Mouse (Mus musculus) forebrain, embryonic 15.5 days (tissue): Measurements from ENCODE around the gene Asrgl1. TPM values are rescaled to one million over a fixed set of nuclear protein-coding genes. Genes with fewer than 3 reads are reported as not detected.
"Not testable (repeated sequence)": the region's sequence is repeated elsewhere in the genome, so short reads cannot be mapped to it uniquely, and the experiment has no call there.

Experiments
- ATAC-seq: fragments of 200-750 bp; cut with Nextera tagmentation; replicated peaks from 2 replicates; pipeline ENCODE4 v1.8.0; 2017; ENCODE audit warnings: mild to moderate bottlenecking, moderate TSS enrichment, moderate library complexity
- H3K27ac ChIP-seq: fragments of 300-500 bp; sonication (generic); replicated peaks from 2 replicates; pipeline ENCODE4 v1.5.1; 2015; ENCODE audit warnings: mild to moderate bottlenecking, inconsistent platforms
- H3K27me3 ChIP-seq: fragments of 300-500 bp; sonication (generic); 2 replicates; pipeline ENCODE4 v1.6.1; 2015; ENCODE audit warnings: inconsistent platforms
- H3K36me3 ChIP-seq: fragments of 300-500 bp; sonication (generic); 2 replicates; pipeline ENCODE4 v1.6.1; 2015; ENCODE audit warnings: mild to moderate bottlenecking, inconsistent platforms
- H3K4me1 ChIP-seq: fragments of 300-500 bp; sonication (generic); 2 replicates; pipeline ENCODE4 v1.6.1; 2015; ENCODE audit warnings: inconsistent platforms
- H3K4me2 ChIP-seq: fragments of 300-500 bp; sonication (generic); replicated peaks from 2 replicates; pipeline ENCODE4 v1.6.1; 2015; ENCODE audit warnings: mild to moderate bottlenecking, inconsistent platforms
- H3K4me3 ChIP-seq: fragments of 300-500 bp; sonication (generic); 2 replicates; pipeline ENCODE4 v1.5.1; 2015; ENCODE audit warnings: mild to moderate bottlenecking, inconsistent platforms
- H3K9ac ChIP-seq: fragments of 300-500 bp; sonication (generic); replicated peaks from 2 replicates; pipeline ENCODE4 v1.6.1; 2015; ENCODE audit warnings: mild to moderate bottlenecking, inconsistent platforms
- H3K9me3 ChIP-seq: fragments of 300-500 bp; sonication (generic); 2 replicates; pipeline ENCODE4 v1.6.1; 2016; ENCODE audit warnings: inconsistent platforms
- WGBS: fragments of 180-500 bp; shearing (Covaris S2); methylation state at CpG from one replicate; pipeline ENCODE4 v1.1.7; 2015; ENCODE audit warnings: mixed read lengths; 5-methylcytosine and 5-hydroxymethylcytosine counted together
- polyA plus RNA-seq: library from polyadenylated mRNA; unstranded; fragments of >200 nt; fragmentation: Nextera tagmentation; extraction: Ambion mirVana; gene quantifications from 2 replicates; pipeline ENCODE4 v1.2.1, GENCODE M21; 2015

Gene Asrgl1
- polyA plus RNA-seq = 32.0 and 33.5 TPM in 2 replicates

DNA sequence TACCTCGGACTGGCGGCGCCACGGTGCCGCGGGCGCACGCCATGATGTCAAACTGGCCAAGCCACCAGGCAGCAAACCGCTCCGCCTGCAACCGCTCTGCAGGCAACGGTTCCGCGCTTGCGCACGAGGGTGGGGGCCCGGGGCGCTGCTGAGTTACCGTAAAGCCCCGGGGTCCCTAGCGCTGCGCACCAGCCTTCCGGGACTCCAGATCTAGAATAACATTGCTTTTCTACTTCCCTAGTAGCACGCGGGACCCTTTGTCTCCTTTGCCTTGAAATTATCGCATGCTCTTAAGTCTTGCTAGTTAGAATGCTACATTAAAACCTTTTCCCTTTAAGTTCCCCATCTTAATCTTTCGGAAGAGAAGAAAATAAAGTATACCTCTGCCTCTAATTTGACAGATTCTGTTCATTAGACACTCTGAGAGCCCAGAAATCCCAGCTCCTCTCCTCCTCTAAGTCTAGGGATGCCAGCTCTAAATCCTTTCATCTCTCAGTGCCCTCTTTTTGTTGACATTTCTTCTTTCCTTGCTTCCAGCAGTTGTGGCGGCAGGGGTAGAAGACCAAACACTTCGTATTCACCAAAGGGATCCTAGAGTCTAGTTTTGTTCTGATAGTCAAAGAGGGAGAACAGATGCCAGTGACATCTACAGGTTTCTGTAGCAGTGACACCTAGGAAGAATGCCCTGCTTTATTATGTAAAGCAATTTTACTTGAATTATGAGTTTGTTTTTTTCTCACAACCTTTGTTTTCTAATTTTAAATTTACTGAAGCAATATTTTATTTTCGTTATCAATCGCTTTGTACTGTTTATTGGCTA is at the start of gene Asrgl1:
Gene Asrgl1 (minus strand): TSS at position 125 of the 820 bp plus-strand sequence.
- 11% methylated on average over 31 of the region's 31 CpGs for WGBS
- Histone ChIP-seq H3K4me3 (peak within 1 kb of the TSS; percentile 88), H3K9me3 (no peaks in the 10 kb centered on the region), H3K27ac (peak within 1 kb of the TSS; percentile 64), H3K9ac (peak within 1 kb of the TSS; percentile 83), H3K27me3 (no peaks in the 10 kb centered on the region), H3K36me3 (no peaks in the 10 kb centered on the region), H3K4me2 (peak within 1 kb of the TSS; percentile 92), H3K4me1 (peaks cover 19% of the 10 kb centered on the region)
- ATAC-seq = peak; percentile 98

DNA sequence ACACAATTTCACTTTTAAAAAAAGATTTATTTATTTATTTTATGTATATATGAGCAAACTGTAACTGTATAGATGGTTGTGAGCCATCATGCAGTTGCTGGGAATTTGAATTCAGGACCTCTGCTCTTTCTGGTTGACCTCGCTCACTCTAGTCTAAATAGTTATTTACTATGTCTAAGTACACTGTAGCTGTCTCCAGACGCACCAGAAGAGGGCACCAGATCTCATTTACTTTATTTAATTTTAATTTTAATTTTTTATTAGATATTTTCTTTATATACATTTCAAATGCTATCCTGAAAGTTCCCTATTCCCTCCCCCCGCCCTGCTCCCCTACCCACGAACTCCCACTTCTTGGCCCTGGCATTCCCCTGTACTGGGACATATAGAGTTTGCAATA is 10.8 kb upstream of the Asrgl1 start:
- WGBS = 78% methylated on average over 4 of the region's 4 CpGs

DNA sequence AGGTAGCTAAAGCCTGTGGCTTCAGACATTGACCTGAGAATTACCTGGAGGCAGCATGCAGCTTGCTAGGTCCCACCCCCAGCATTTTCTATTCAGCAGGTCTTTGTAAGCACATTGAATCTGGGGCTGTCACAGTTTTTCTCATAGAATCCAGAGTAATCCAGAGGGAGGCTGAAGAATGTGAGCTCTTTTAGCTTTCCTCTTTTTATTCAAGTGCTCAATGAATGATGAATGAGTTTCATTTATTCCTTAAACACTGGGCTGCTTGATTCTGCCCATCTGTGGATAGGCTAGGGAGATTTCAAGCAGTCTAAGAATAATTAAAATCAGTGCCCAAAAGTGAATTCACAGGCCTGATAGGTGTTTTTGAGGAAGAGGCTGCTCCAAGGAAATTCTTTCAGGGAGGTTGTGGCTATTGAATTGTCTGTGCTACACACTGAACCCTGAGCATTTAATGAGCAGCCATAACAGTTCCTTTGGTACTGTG is 8.2 kb upstream of the Asrgl1 start:
- ATAC-seq = peak; percentile 92
- no peak overlapping the region for H3K4me2 ChIP-seq
- no peaks in the 10 kb centered on the region for H3K36me3 ChIP-seq
- no peak overlapping the region for H3K9ac ChIP-seq
- H3K9me3 ChIP-seq = no peaks in the 10 kb centered on the region
- no peak overlapping the region for H3K4me3 ChIP-seq
- no peaks in the 10 kb centered on the region for H3K4me1 ChIP-seq
- peak overlapping the region; percentile 66 for H3K27ac ChIP-seq
- no peaks in the 10 kb centered on the region for H3K27me3 ChIP-seq

More for the DNA sequence above, 10.8 kb upstream of the Asrgl1 start:
- ATAC-seq = no peak
- Histone ChIP-seq H3K4me1 (no peaks in the 10 kb centered on the region), H3K4me3 (no peak overlapping the region), H3K27me3 (no peaks in the 10 kb centered on the region), H3K9me3 (no peaks in the 10 kb centered on the region), H3K4me2 (no peak overlapping the region), H3K36me3 (no peaks in the 10 kb centered on the region), H3K9ac (no peak overlapping the region), H3K27ac (no peak overlapping the region)

DNA sequence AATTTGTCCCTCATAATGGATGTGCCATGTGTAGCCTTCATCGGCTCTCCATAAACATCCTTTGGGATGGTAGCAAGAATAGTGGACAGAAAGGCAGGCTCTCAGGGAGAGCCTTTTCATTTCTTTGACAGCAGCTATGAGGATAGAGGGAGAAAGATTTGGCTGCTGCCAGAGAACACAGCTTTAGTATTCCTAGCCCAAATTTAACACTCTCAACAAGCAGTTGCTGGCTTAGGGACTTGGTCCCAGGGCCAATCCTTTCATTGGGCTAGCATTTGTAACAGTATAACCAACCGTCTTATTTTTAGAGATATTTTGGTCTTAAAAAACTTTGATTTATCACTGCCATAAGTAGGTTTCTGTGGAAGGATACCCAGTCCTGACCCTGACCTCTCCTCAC is 7.8 kb upstream of the Asrgl1 start:
- ATAC-seq = peak; percentile 63

DNA sequence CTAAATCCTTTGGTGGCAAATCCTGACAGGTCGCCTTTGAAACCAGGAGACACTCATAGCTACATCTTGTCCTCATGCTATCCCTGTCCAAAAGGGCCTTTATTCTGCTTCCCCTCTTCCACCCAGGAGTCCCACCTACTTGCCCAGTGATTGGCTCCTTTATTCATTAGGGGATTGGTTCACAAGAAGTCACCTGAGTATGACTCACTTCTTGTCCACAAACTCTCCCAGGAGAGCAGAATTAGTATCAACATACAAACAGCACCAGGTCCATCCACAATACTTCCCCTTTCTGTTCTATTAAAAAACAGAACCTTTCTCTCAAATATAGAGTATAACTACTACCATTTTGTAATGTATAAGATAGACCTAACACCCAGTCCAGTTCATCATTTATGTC is 4.9 kb upstream of the Asrgl1 start:
- H3K27ac ChIP-seq, H3K9ac ChIP-seq, H3K9me3 ChIP-seq, H3K27me3 ChIP-seq, ATAC-seq, H3K36me3 ChIP-seq, H3K4me1 ChIP-seq, H3K4me2 ChIP-seq, H3K4me3 ChIP-seq: not testable (repeated sequence)
- 86% methylated on average over 1 of the region's 1 CpGs for WGBS

More for the DNA sequence above, 7.8 kb upstream of the Asrgl1 start:
- no peak overlapping the region for H3K4me2 ChIP-seq
- no peaks in the 10 kb centered on the region for H3K9me3 ChIP-seq
- H3K27ac ChIP-seq = peak overlapping the region; percentile 64
- no peaks in the 10 kb centered on the region for H3K27me3 ChIP-seq
- no peaks in the 10 kb centered on the region for H3K36me3 ChIP-seq
- H3K4me3 ChIP-seq = no peak overlapping the region
- H3K9ac ChIP-seq = no peak overlapping the region
- H3K4me1 ChIP-seq = no peaks in the 10 kb centered on the region
- WGBS = 50% methylated on average over 2 of the region's 2 CpGs

DNA sequence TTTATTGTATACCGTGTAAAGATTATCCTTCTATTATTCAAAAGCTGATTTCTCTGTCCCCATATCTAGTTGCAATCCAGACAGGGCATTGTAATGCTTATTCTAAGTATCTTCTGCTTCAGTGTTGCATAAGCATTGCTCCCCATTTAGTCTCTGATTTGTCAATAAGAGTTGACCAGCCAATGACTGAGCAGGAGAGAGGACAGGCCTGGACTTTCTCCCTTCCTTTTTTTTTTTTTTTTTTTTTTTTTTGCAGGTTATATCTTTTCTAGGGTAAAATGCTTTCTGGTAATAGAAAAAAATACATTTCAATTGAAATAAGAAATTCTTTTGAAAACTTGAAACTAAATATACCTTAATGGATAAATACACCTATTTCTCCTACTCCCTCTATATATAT is 1.7 kb upstream of the Asrgl1 start:
- Histone ChIP-seq H3K36me3 (no peaks in the 10 kb centered on the region), H3K4me2 (no peak overlapping the region), H3K27me3 (no peaks in the 10 kb centered on the region), H3K4me3 (no peak overlapping the region), H3K9ac (no peak overlapping the region), H3K4me1 (peaks cover 19% of the 10 kb centered on the region), H3K27ac (no peak overlapping the region), H3K9me3 (no peaks in the 10 kb centered on the region)
- ATAC-seq = no peak
- WGBS = 89% methylated on average over 1 of the region's 1 CpGs

DNA sequence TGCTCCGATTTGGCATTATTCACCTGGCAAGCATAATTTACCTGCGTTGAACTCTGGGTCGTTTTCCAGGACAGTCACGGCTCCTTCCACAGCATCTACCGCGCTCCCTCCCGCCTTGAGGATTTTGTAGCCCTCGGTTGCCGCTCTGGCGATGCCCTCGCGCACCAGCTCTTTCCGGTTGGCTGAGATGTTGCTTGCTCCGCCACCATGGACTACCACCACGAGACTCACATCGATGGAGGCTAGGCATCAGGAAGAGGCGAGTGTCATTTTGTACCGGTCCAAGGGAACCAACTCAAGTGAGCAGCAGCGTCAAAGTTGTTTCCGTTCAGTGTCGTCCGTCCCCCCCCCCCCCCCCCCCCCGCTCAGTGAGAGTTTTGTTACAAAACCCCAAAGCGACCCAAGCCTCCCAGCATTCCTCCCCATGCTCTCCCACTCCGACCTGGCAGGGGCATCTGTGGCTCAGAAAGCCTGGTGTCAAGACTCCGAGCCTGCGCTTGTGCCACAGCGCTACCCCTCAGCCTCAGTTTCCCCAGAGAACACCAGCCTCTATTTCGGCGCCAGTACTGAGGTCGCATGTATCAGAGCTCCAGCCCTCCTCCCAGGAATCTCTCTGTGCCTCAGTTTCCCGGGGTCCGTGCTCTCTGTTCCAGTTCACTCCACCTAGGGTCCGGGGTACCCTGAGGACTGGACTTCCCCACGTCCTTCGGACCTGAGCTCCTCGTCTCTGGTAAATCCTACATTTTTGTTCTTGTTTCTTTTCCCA is 507 bp downstream of the Asrgl1 start:
- ATAC-seq = peak; percentile 86

DNA sequence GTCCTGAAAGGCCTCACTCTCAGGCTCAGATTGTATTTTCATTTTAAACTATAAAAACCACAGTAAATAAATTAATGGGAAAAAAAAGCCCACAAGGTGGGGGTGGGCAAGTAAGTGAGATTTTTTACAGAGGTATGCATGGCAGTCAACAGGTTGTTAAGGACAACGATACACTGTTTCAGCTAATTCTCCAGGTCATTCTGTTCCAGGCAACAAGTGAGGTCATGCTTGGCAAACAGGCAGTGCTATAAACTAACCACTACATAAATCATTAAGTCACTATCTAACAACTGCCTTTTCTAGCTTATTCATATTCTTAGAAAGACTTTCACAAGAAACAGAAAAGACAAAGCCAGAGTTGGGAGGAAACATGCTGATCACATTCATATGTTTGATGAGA is 5.4 kb downstream of the Asrgl1 start:
- H3K9ac ChIP-seq = no peak overlapping the region
- H3K9me3 ChIP-seq = no peaks in the 10 kb centered on the region
- no peak overlapping the region for H3K27ac ChIP-seq
- H3K4me3 ChIP-seq = no peak overlapping the region
- no peak for ATAC-seq
- WGBS = 86% methylated on average over 1 of the region's 1 CpGs
- H3K4me2 ChIP-seq = no peak overlapping the region
- H3K4me1 ChIP-seq = peaks cover 14% of the 10 kb centered on the region
- no peaks in the 10 kb centered on the region for H3K27me3 ChIP-seq
- no peaks in the 10 kb centered on the region; the same call in 1 of the 2 replicates for H3K36me3 ChIP-seq

More for the DNA sequence above, 507 bp downstream of the Asrgl1 start:
- H3K27me3 ChIP-seq = no peaks in the 10 kb centered on the region
- H3K36me3 ChIP-seq = no peaks in the 10 kb centered on the region
- peak overlapping the region; percentile 88 for H3K4me3 ChIP-seq
- peaks cover 19% of the 10 kb centered on the region for H3K4me1 ChIP-seq
- under 1% methylated on average over 37 of the region's 37 CpGs for WGBS
- peak overlapping the region; percentile 64 for H3K27ac ChIP-seq
- peak overlapping the region; percentile 83 for H3K9ac ChIP-seq
- peak overlapping the region; percentile 92 for H3K4me2 ChIP-seq
- H3K9me3 ChIP-seq = no peaks in the 10 kb centered on the region

DNA sequence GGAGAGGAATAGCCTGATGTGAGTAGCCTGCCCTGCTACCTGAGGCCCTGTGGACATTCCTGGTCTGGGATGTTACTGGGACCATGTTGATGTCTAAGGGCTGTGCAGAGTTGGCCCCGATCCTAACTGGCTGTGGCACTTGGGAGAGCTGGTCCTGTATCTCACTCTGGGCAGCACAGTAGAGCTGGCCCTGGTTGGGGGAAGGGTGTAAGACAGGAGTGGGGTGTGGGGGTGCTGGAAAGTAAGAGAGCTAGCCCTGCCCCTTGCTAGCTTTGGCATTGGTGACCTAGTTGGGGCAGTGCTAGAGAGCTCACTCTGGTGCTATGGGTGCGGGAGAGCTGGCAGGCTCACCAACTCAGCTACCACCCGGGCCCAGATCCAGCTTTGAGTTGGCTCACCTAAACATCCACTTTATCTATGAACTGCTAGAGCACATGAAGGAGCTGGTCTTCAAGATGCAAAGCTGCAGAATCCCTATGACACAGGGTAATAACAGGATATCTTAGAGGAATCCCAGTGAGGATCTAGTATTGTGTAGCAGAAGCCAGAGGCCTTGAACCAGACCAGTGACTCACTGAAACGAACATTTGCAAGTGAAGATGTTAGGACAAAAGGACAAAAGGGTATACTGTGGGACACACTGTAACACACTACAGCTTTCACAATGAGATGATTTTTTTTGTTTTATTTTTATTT is 6.8 kb downstream of the Asrgl1 start:
- Histone ChIP-seq H3K27ac (no peak overlapping the region), H3K27me3 (no peaks in the 10 kb centered on the region), H3K9me3 (no peaks in the 10 kb centered on the region), H3K36me3 (no peaks in the 10 kb centered on the region; the same call in 1 of the 2 replicates), H3K4me2 (no peak overlapping the region), H3K4me3 (no peak overlapping the region), H3K9ac (no peak overlapping the region), H3K4me1 (peaks cover 4% of the 10 kb centered on the region; the same call in 1 of the 2 replicates)
- WGBS = 94% methylated on average over 4 of the region's 4 CpGs
- ATAC-seq = no peak

DNA sequence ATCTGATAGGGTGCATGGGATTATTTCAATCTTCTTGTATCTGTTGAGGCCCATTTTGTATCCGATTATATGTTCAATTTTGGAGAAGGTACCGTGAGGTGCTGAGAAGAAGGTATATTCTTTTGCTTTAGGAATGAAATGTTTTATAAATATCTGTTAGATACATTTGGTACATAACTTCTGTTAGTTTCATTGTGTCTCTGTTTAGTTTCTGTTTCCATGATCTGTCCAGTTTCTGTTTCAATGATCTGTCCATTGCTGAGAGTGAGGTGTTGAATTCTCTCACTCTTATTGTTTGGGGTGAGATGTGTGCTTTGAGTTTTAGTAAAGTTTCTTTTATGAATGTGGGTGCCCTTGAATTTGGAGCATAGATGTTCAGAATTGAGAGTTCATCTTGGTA is 11.4 kb downstream of the Asrgl1 start:
- H3K4me3 ChIP-seq, ATAC-seq: not testable (repeated sequence)
- 93% methylated on average over 2 of the region's 2 CpGs for WGBS

DNA sequence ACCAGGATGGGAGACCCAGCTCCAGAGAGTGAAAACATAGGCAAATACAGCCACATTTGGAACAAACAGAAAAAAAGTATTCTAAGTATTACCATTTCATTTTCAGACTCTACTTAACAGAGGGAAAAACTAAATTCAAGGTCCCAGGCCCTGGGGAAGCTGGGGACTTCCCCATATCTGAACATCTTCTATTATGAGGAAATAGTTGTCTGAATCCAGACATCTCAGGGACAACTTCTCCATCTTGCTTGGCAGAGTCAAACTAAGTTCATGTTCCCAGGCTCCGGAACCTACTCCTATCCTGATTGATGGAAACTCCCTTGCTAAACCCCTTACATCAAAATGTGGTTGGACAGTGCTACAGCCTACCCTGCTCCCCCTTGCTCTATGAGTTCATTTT is 13.0 kb downstream of the Asrgl1 start:
- Histone ChIP-seq H3K27me3 (no peaks in the 10 kb centered on the region), H3K4me3 (no peak overlapping the region), H3K4me1 (peaks cover 5% of the 10 kb centered on the region; the same call in 1 of the 2 replicates), H3K36me3 (no peaks in the 10 kb centered on the region; the same call in 1 of the 2 replicates), H3K9me3 (no peaks in the 10 kb centered on the region), H3K4me2 (no peak overlapping the region), H3K27ac (no peak overlapping the region), H3K9ac (no peak overlapping the region)
- WGBS = 97% methylated on average over 1 of the region's 1 CpGs
- ATAC-seq = no peak

More for the DNA sequence above, 11.4 kb downstream of the Asrgl1 start:
- H3K36me3 ChIP-seq, H3K4me1 ChIP-seq, H3K27ac ChIP-seq, H3K9me3 ChIP-seq, H3K4me2 ChIP-seq, H3K27me3 ChIP-seq, H3K9ac ChIP-seq: not testable (repeated sequence)
